Mouse (Mus musculus) intestine, postnatal 0 days (tissue): ENCODE measurements around the gene Htatip2. TPM values are rescaled to one million over a fixed set of nuclear protein-coding genes. Genes with fewer than 3 reads are reported as not detected.
A peak's percentile ranks its signal among the peaks of the same experiment; 100 is the strongest.

Experiments used
- ATAC-seq: fragments of 200-750 bp; cut with Nextera tagmentation; 2 replicates; pipeline ENCODE4 v1.8.0; 2017; ENCODE audit warnings: mild to moderate bottlenecking, moderate TSS enrichment, moderate library complexity
- H3K27ac ChIP-seq: fragments of 300-500 bp; sonication (generic); 2 replicates; pipeline ENCODE4 v1.5.1; 2014; ENCODE audit warnings: mild to moderate bottlenecking, low read depth, low read length, moderate library complexity
- H3K27me3 ChIP-seq: fragments of 300-500 bp; sonication (generic); replicated peaks from 2 replicates; pipeline ENCODE4 v1.6.1; 2014; ENCODE audit warnings: low read length, mixed read lengths; ENCODE audit not compliant: control insufficient read depth, insufficient read depth
- H3K36me3 ChIP-seq: fragments of 300-500 bp; sonication (generic); 2 replicates; pipeline ENCODE4 v1.6.1; 2014; ENCODE audit warnings: mild to moderate bottlenecking, moderate library complexity; ENCODE audit not compliant: control insufficient read depth, insufficient read depth
- H3K4me1 ChIP-seq: fragments of 300-500 bp; sonication (generic); replicated peaks from 2 replicates; pipeline ENCODE4 v1.6.1; 2014; ENCODE audit warnings: antibody characterized with exemption, low read length, mixed read lengths; ENCODE audit not compliant: control insufficient read depth, insufficient read depth
- H3K4me2 ChIP-seq: fragments of 300-500 bp; sonication (generic); replicated peaks from 2 replicates; pipeline ENCODE4 v1.6.1; 2014; ENCODE audit warnings: low read depth, mild to moderate bottlenecking, moderate library complexity
- H3K4me3 ChIP-seq: fragments of 300-500 bp; sonication (generic); 2 replicates; pipeline ENCODE4 v1.5.1; 2014; ENCODE audit warnings: low read depth, low read length
- H3K9ac ChIP-seq: fragments of 300-500 bp; sonication (generic); 2 replicates; pipeline ENCODE4 v1.6.1; 2014; ENCODE audit warnings: mild to moderate bottlenecking, low read depth, low read length
- H3K9me3 ChIP-seq: fragments of 300-500 bp; sonication (generic); 2 replicates; pipeline ENCODE4 v1.6.1; 2016; ENCODE audit warnings: mixed run types; ENCODE audit not compliant: control insufficient read depth
- CTCF ChIP-seq: sonication (generic); IDR thresholded peaks from 2 replicates; pipeline ENCODE4 v1.5.1; 2016; ENCODE audit warnings: low read depth, mild to moderate bottlenecking, control low read depth, antibody characterized with exemption, moderate library complexity
- WGBS: fragments of 180-500 bp; shearing (Covaris S2); extraction: QIAGEN DNeasy Blood & Tissue Kit; methylation state at CpG from one replicate; pipeline ENCODE4 v1.1.7; 2014; 5-methylcytosine and 5-hydroxymethylcytosine counted together
- polyA plus RNA-seq: library from polyadenylated mRNA; unstranded; fragments of >200 nt; fragmentation: Nextera tagmentation; extraction: Ambion mirVana; gene quantifications from 2 replicates; pipeline ENCODE4 v1.2.1, GENCODE M21; 2015

The Htatip2 gene
- polyA plus RNA-seq, 1 experiment from 2014 or later = 47.5 TPM

- ATAC-seq = no peak
- H3K27me3 ChIP-seq = no peaks in the 10 kb centered on the region
- no peaks in the 10 kb centered on the region for H3K9me3 ChIP-seq
- WGBS = 88% methylated on average over 7 of the region's 7 CpGs
- TF ChIP-seq CTCF = no peak
- no peaks in the 10 kb centered on the region for H3K4me1 ChIP-seq
- no peak overlapping the region for H3K9ac ChIP-seq
- H3K27ac ChIP-seq = no peak overlapping the region
- no peak overlapping the region for H3K4me3 ChIP-seq
- H3K36me3 ChIP-seq = peaks cover 9% of the 10 kb centered on the region; the same call in 1 of the 2 replicates
- H3K4me2 ChIP-seq = no peak overlapping the region
These were observed 7.3 kb downstream of the Htatip2 start for GRCm38 (mm10) chr7:49766166-49766565.

GRCm38 (mm10) chr7:49768509-49768908 lies 9.6 kb downstream of the Htatip2 start:
- Histone ChIP-seq H3K36me3 (peaks cover 20% of the 10 kb centered on the region), H3K9me3 (no peaks in the 10 kb centered on the region), H3K27me3 (no peaks in the 10 kb centered on the region), H3K27ac (no peak overlapping the region), H3K4me1 (no peaks in the 10 kb centered on the region), H3K4me2 (no peak overlapping the region), H3K9ac (no peak overlapping the region), H3K4me3 (no peak overlapping the region)
- no peak for TF ChIP-seq CTCF
- no peak for ATAC-seq
- 72% methylated on average over 9 of the region's 9 CpGs for WGBS

GRCm38 (mm10) chr7:49774396-49774795 lies 15.5 kb downstream of the Htatip2 start:
- 87% methylated on average over 2 of the region's 2 CpGs for WGBS
- ATAC-seq = no peak

DNA sequence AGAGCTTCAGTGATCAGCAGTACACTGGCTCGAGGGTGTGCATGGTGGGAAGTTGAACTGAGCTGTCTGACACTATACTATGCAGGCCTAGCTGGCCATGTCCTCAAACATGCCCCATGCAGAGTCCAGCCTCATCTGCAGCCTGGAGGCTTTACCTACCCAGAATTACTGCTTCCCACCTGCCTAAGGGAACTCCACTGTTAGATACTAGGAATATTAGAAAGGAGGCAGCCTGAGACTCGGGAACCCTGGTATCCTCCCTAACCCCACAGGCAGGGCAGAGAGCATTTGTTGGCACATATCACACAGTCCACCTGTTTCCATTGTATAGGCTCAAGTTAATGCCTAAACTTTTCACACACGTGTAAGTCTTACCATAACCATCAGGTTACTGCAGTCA lies 18.7 kb downstream of the Htatip2 start:
- no peak overlapping the region for H3K4me3 ChIP-seq
- 49% methylated on average over 3 of the region's 3 CpGs for WGBS
- ATAC-seq = peak; percentile 5

More at GRCm38 (mm10) chr7:49774396-49774795, 15.5 kb downstream of the Htatip2 start:
- no peaks in the 10 kb centered on the region for H3K27me3 ChIP-seq
- H3K36me3 ChIP-seq = peaks cover 23% of the 10 kb centered on the region
- no peak for TF ChIP-seq CTCF
- H3K9ac ChIP-seq = no peak overlapping the region
- no peak overlapping the region for H3K27ac ChIP-seq
- no peaks in the 10 kb centered on the region for H3K9me3 ChIP-seq
- H3K4me3 ChIP-seq = no peak overlapping the region
- H3K4me1 ChIP-seq = no peaks in the 10 kb centered on the region
- H3K4me2 ChIP-seq = no peak overlapping the region

DNA sequence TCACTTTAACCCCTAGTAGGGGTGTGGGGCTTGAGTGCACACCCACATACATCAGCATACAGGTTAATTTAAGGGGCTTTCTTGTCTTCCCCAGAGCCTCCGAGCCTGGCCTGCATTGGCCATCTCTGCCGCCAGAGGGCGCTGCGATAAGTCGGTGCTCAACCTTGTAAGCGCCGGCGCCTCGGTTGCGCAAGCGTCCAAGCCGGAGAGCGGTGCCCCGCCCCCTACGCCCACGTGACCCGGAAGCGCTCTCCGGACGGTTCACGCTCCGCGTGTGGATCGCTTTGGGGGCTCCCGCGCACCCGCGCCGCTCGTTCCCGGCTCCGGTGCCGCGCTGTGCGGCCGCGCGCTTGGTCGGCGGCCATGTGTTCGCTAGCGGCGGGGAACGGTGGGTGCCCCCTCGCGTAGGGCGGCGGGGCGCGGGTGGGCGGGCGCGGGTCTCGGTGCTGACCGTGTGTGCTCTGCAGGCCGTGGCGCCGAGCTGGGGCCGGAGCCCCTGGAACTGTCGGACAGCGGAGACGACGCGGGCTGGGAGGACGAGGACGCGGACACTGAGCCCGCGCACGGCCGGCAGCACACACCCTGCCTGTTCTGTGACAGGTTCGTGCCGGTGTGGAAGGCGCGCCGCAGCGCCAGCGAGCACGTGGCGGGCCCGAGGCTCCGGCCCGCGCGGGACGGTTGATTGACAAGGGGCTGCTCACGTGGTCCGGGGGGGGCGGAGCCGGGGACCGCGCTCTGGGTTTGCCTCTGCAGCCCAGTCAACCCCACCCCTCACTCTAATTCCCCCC lies 19.4 kb downstream of the Htatip2 start, which contains the start of gene Prmt3:
Prmt3 (plus strand) TSS at position 233 of the 788 bp plus-strand sequence.
- H3K27ac ChIP-seq = peak within 1 kb of the TSS; percentile 60; the same call in 1 of the 2 replicates
- ATAC-seq = peak; percentile 93
- peak within 1 kb of the TSS; percentile 86 for H3K9ac ChIP-seq
- peak; percentile 98 for TF ChIP-seq CTCF
- H3K9me3 ChIP-seq = no peaks in the 10 kb centered on the region
- no peaks in the 10 kb centered on the region for H3K4me1 ChIP-seq
- under 1% methylated on average over 91 of the region's 92 CpGs for WGBS
- peak within 1 kb of the TSS; percentile 97 for H3K4me2 ChIP-seq
- H3K4me3 ChIP-seq = peak within 1 kb of the TSS; percentile 74
- no peaks in the 10 kb centered on the region for H3K27me3 ChIP-seq
- peaks cover 13% of the 10 kb centered on the region for H3K36me3 ChIP-seq

More for the DNA sequence above, 18.7 kb downstream of the Htatip2 start:
- Histone ChIP-seq H3K27me3 (no peaks in the 10 kb centered on the region), H3K4me2 (no peak overlapping the region), H3K27ac (no peak overlapping the region), H3K36me3 (peaks cover 19% of the 10 kb centered on the region), H3K9ac (no peak overlapping the region), H3K4me1 (no peaks in the 10 kb centered on the region), H3K9me3 (no peaks in the 10 kb centered on the region)
- no peak for TF ChIP-seq CTCF

DNA sequence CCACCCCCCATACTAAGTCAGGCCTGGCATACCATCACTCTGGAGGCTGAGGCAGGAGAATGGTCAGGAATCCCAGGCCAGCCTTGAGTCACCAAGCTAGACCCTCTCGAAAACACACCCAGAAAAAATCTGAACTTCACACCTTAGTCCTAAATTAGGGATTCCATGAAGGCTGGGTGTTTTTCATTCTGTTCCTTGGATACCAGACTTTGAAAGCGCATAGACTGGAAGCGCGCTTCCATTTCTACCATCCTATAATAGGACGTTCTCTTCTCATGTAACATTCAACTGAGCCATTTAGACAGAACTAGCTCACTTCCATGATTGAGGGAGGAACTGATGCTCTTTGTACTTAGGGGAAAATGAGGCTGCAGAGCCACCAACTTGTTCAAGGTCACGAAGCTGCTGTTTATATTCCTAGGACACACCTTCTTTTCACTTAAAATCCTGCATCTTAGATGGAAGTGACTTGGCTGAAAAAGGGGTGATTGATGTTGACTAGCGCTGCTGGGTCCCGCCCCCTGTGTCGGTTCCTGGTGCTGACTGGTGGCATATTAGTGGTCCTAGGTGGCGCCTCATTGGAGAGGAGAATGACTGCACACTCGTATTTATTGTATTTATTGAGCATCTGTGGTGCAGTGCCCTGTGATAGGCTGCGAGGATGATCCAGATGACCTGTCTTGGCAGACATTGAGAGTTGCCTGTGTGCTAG lies 20.1 kb downstream of the Htatip2 start:
- no peak overlapping the region for H3K27ac ChIP-seq
- H3K27me3 ChIP-seq = no peaks in the 10 kb centered on the region
- peaks cover 9% of the 10 kb centered on the region for H3K36me3 ChIP-seq
- 64% methylated on average over 12 of the region's 12 CpGs for WGBS
- H3K4me1 ChIP-seq = no peaks in the 10 kb centered on the region
- ATAC-seq = no peak
- peak overlapping the region; percentile 86; the same call in 1 of the 2 replicates for H3K9ac ChIP-seq
- H3K4me3 ChIP-seq = peak overlapping the region; percentile 74
- no peaks in the 10 kb centered on the region for H3K9me3 ChIP-seq
- H3K4me2 ChIP-seq = peak overlapping the region; percentile 97
- no peak for TF ChIP-seq CTCF
